Mouse (Mus musculus): ENCODE results near the gene Rapgef5. TPM values are rescaled to one million over a fixed set of nuclear protein-coding genes. Genes with fewer than 3 reads are reported as not detected.

The Rapgef5 gene
- polyA plus RNA-seq, 1 experiment from 2014 or later: 15.3 TPM

- no peaks in the 10 kb centered on the region for H3K36me3 ChIP-seq
- ATAC-seq (replicated peaks; ENCODE audit: insufficient number of reproducible peaks, insufficient read depth, low FRiP score, low read depth): no peak
- no peak overlapping the region for H3K4me3 ChIP-seq
- H3K27me3 ChIP-seq: no peaks in the 10 kb centered on the region
- no peak overlapping the region for H3K27ac ChIP-seq
- H3K4me1 ChIP-seq (replicated peaks): no peaks in the 10 kb centered on the region
- 58% methylated on average over 2 of the region's 2 CpGs for WGBS
- no peaks in the 10 kb centered on the region for H3K9me3 ChIP-seq (replicated peaks)
- no peak overlapping the region for H3K4me2 ChIP-seq
- no peak overlapping the region for H3K9ac ChIP-seq
Measured at GRCm38 (mm10) chr12:117569671-117570070, 53.4 kb downstream of the Rapgef5 start.

- 84% methylated on average over 4 of the region's 4 CpGs for WGBS
- ATAC-seq (replicated peaks; ENCODE audit: insufficient number of reproducible peaks, insufficient read depth, low FRiP score, low read depth): no peak
- no peak overlapping the region for H3K9ac ChIP-seq
- H3K4me1 ChIP-seq (replicated peaks): no peaks in the 10 kb centered on the region
- H3K27ac ChIP-seq: no peak overlapping the region
- no peaks in the 10 kb centered on the region for H3K27me3 ChIP-seq
- no peak overlapping the region for H3K4me2 ChIP-seq
- H3K36me3 ChIP-seq: no peaks in the 10 kb centered on the region
- no peaks in the 10 kb centered on the region for H3K9me3 ChIP-seq (replicated peaks)
- no peak overlapping the region for H3K4me3 ChIP-seq
Measured at GRCm38 (mm10) chr12:117584256-117584655, 68.0 kb downstream of the Rapgef5 start.

- no peaks in the 10 kb centered on the region for H3K9me3 ChIP-seq (replicated peaks)
Measured at GRCm38 (mm10) chr12:117585390-117585789, 69.1 kb downstream of the Rapgef5 start.

GRCm38 (mm10) chr12:117586124-117586523, 69.8 kb downstream of the Rapgef5 start:
- H3K27me3 ChIP-seq: no peaks in the 10 kb centered on the region
- H3K4me1 ChIP-seq (replicated peaks): no peaks in the 10 kb centered on the region
- no peak overlapping the region for H3K4me3 ChIP-seq
- no peaks in the 10 kb centered on the region for H3K9me3 ChIP-seq (replicated peaks)
- 21% methylated on average over 1 of the region's 1 CpGs for WGBS
- ATAC-seq (replicated peaks; ENCODE audit: insufficient number of reproducible peaks, insufficient read depth, low FRiP score, low read depth): 0 out of 2 replicates have a peak, but pooled peaks have one; percentile 27
- H3K9ac ChIP-seq: no peak overlapping the region
- no peaks in the 10 kb centered on the region for H3K36me3 ChIP-seq
- no peak overlapping the region for H3K27ac ChIP-seq
- H3K4me2 ChIP-seq: no peak overlapping the region

More at GRCm38 (mm10) chr12:117585390-117585789, 69.1 kb downstream of the Rapgef5 start:
- Histone ChIP-seq H3K36me3 (no peaks in the 10 kb centered on the region), H3K27me3 (no peaks in the 10 kb centered on the region), H3K9ac (no peak overlapping the region), H3K4me3 (no peak overlapping the region), H3K4me1 (replicated peaks) (no peaks in the 10 kb centered on the region), H3K4me2 (no peak overlapping the region), H3K27ac (no peak overlapping the region)
- WGBS: 62% methylated on average over 2 of the region's 2 CpGs
- no peak for ATAC-seq (replicated peaks; ENCODE audit: insufficient number of reproducible peaks, insufficient read depth, low FRiP score, low read depth)

GRCm38 (mm10) chr12:117589186-117589585, 72.9 kb downstream of the Rapgef5 start:
- H3K4me1 ChIP-seq (replicated peaks): no peaks in the 10 kb centered on the region

GRCm38 (mm10) chr12:117592019-117592418, 75.7 kb downstream of the Rapgef5 start:
- 28% methylated on average over 2 of the region's 2 CpGs for WGBS
- no peak overlapping the region for H3K4me2 ChIP-seq
- no peak overlapping the region for H3K27ac ChIP-seq
- H3K9me3 ChIP-seq (replicated peaks): no peaks in the 10 kb centered on the region
- no peak for ATAC-seq (replicated peaks; ENCODE audit: insufficient number of reproducible peaks, insufficient read depth, low FRiP score, low read depth)
- H3K27me3 ChIP-seq: no peaks in the 10 kb centered on the region
- H3K4me3 ChIP-seq: no peak overlapping the region
- no peak overlapping the region for H3K9ac ChIP-seq
- H3K4me1 ChIP-seq (replicated peaks): no peaks in the 10 kb centered on the region
- no peaks in the 10 kb centered on the region for H3K36me3 ChIP-seq

More at GRCm38 (mm10) chr12:117589186-117589585, 72.9 kb downstream of the Rapgef5 start:
- no peak for ATAC-seq (replicated peaks; ENCODE audit: insufficient number of reproducible peaks, insufficient read depth, low FRiP score, low read depth)
- H3K27ac ChIP-seq: no peak overlapping the region
- H3K27me3 ChIP-seq: no peaks in the 10 kb centered on the region
- no peak overlapping the region for H3K4me3 ChIP-seq
- no peak overlapping the region for H3K4me2 ChIP-seq
- H3K9ac ChIP-seq: no peak overlapping the region
- WGBS: 87% methylated on average over 2 of the region's 2 CpGs
- no peaks in the 10 kb centered on the region for H3K36me3 ChIP-seq
- H3K9me3 ChIP-seq (replicated peaks): no peaks in the 10 kb centered on the region

- H3K9me3 ChIP-seq (replicated peaks): no peaks in the 10 kb centered on the region
- no peaks in the 10 kb centered on the region for H3K27me3 ChIP-seq
- H3K4me1 ChIP-seq (replicated peaks): no peaks in the 10 kb centered on the region
- H3K4me3 ChIP-seq: no peak overlapping the region
- H3K4me2 ChIP-seq: no peak overlapping the region
- no peak for ATAC-seq (replicated peaks; ENCODE audit: insufficient number of reproducible peaks, insufficient read depth, low FRiP score, low read depth)
- H3K27ac ChIP-seq: no peak overlapping the region
- WGBS: 54% methylated on average over 3 of the region's 3 CpGs
- H3K36me3 ChIP-seq: no peaks in the 10 kb centered on the region
- no peak overlapping the region for H3K9ac ChIP-seq
Measured at GRCm38 (mm10) chr12:117592583-117592982, 76.3 kb downstream of the Rapgef5 start.

- Histone ChIP-seq H3K27me3 (no peaks in the 10 kb centered on the region), H3K9me3 (replicated peaks) (no peaks in the 10 kb centered on the region), H3K4me2 (no peak overlapping the region), H3K4me3 (no peak overlapping the region), H3K9ac (no peak overlapping the region), H3K4me1 (replicated peaks) (no peaks in the 10 kb centered on the region; the same call in 1 of the 2 replicates), H3K36me3 (no peaks in the 10 kb centered on the region), H3K27ac (no peak overlapping the region)
- no peak for ATAC-seq (replicated peaks; ENCODE audit: insufficient number of reproducible peaks, insufficient read depth, low FRiP score, low read depth)
- WGBS: 89% methylated on average over 9 of the region's 9 CpGs
Measured at GRCm38 (mm10) chr12:117595179-117595578, 78.9 kb downstream of the Rapgef5 start.

- no peak for ATAC-seq (replicated peaks; ENCODE audit: insufficient number of reproducible peaks, insufficient read depth, low FRiP score, low read depth)
Measured at GRCm38 (mm10) chr12:117598190-117598589, 81.9 kb downstream of the Rapgef5 start.

GRCm38 (mm10) chr12:117605966-117606365, 89.7 kb downstream of the Rapgef5 start:
- Histone ChIP-seq H3K4me2 (no peak overlapping the region), H3K9me3 (replicated peaks) (no peaks in the 10 kb centered on the region), H3K9ac (no peak overlapping the region), H3K4me3 (no peak overlapping the region), H3K4me1 (replicated peaks) (no peaks in the 10 kb centered on the region), H3K27me3 (no peaks in the 10 kb centered on the region), H3K27ac (no peak overlapping the region), H3K36me3 (no peaks in the 10 kb centered on the region)
- 82% methylated on average over 3 of the region's 3 CpGs for WGBS
- no peak for ATAC-seq (replicated peaks; ENCODE audit: insufficient number of reproducible peaks, insufficient read depth, low FRiP score, low read depth)

More at GRCm38 (mm10) chr12:117598190-117598589, 81.9 kb downstream of the Rapgef5 start:
- no peak overlapping the region for H3K4me3 ChIP-seq
- H3K4me1 ChIP-seq (replicated peaks): no peaks in the 10 kb centered on the region; the same call in 1 of the 2 replicates
- 9% methylated on average over 2 of the region's 2 CpGs for WGBS
- no peak overlapping the region for H3K4me2 ChIP-seq
- H3K27me3 ChIP-seq: no peaks in the 10 kb centered on the region
- no peak overlapping the region for H3K9ac ChIP-seq
- H3K9me3 ChIP-seq (replicated peaks): no peaks in the 10 kb centered on the region
- no peak overlapping the region for H3K27ac ChIP-seq
- no peaks in the 10 kb centered on the region for H3K36me3 ChIP-seq

GRCm38 (mm10) chr12:117612715-117613114, 96.4 kb downstream of the Rapgef5 start:
- Histone ChIP-seq H3K4me3 (no peak overlapping the region), H3K36me3 (no peaks in the 10 kb centered on the region), H3K9me3 (replicated peaks) (no peaks in the 10 kb centered on the region), H3K27ac (no peak overlapping the region), H3K27me3 (no peaks in the 10 kb centered on the region), H3K9ac (no peak overlapping the region), H3K4me2 (no peak overlapping the region), H3K4me1 (replicated peaks) (no peaks in the 10 kb centered on the region)
- WGBS: 81% methylated on average over 3 of the region's 3 CpGs
- ATAC-seq (replicated peaks; ENCODE audit: insufficient number of reproducible peaks, insufficient read depth, low FRiP score, low read depth): no peak

GRCm38 (mm10) chr12:117619523-117620023, 103.3 kb downstream of the Rapgef5 start:
- Histone ChIP-seq H3K4me3 (no peak overlapping the region), H3K4me1 (replicated peaks) (no peaks in the 10 kb centered on the region), H3K9ac (no peak overlapping the region), H3K27me3 (no peaks in the 10 kb centered on the region), H3K9me3 (replicated peaks) (no peaks in the 10 kb centered on the region), H3K27ac (no peak overlapping the region), H3K4me2 (no peak overlapping the region), H3K36me3 (no peaks in the 10 kb centered on the region)
- no peak for ATAC-seq (replicated peaks; ENCODE audit: insufficient number of reproducible peaks, insufficient read depth, low FRiP score, low read depth)
- WGBS: 58% methylated on average over 4 of the region's 4 CpGs

Data from heart, embryonic 15.5 days (tissue).